Mouse (Mus musculus): ENCODE measurements around the gene 1700056E22Rik. TPM values are rescaled to one million over a fixed set of nuclear protein-coding genes. Genes with fewer than 3 reads are reported as not detected.

1700056E22Rik gene
- polyA plus RNA-seq (2015; fragmentation: Nextera tagmentation; extraction: Ambion mirVana): 1.2 and 1.5 TPM in 2 replicates

- Histone ChIP-seq H3K27me3 (replicated peaks; ENCODE audit: control insufficient read depth, insufficient read depth, low read length) (no peaks in the 10 kb centered on the region), H3K36me3 (ENCODE audit: control insufficient read depth, insufficient read depth) (peaks cover 6% of the 10 kb centered on the region; the same call in 1 of the 2 replicates), H3K9ac (ENCODE audit: low read depth, low read length) (peak within 1 kb of the TSS; percentile 81), H3K9me3 (ENCODE audit: control insufficient read depth) (no peaks in the 10 kb centered on the region), H3K4me2 (replicated peaks; ENCODE audit: low read depth) (peak within 1 kb of the TSS; percentile 98), H3K27ac (ENCODE audit: low read depth, low read length) (peak within 1 kb of the TSS; percentile 90), H3K4me3 (ENCODE audit: low read depth, low read length) (peak within 1 kb of the TSS; percentile 62), H3K4me1 (replicated peaks; ENCODE audit: control insufficient read depth, insufficient read depth, low read length) (no peaks in the 10 kb centered on the region)
- peak; percentile 33; the same call in 1 of the 2 replicates for TF ChIP-seq CTCF (IDR thresholded peaks at IDR 0.05; ENCODE audit: low read depth)
- ATAC-seq: peak; percentile 99
- WGBS: under 1% methylated on average over 38 of the region's 38 CpGs
Observed at GRCm38 (mm10) chr1:184034011-184034557, at the start of gene 1700056E22Rik. TSS of gene 1700056E22Rik (minus strand) at chr1:184034301.

GRCm38 (mm10) chr1:184083166-184083565 lies 49.1 kb upstream of the 1700056E22Rik start:
- H3K4me1 ChIP-seq (replicated peaks; ENCODE audit: control insufficient read depth, insufficient read depth, low read length): no peaks in the 10 kb centered on the region
- TF ChIP-seq CTCF (IDR thresholded peaks at IDR 0.05; ENCODE audit: low read depth): no peak
- no peaks in the 10 kb centered on the region for H3K36me3 ChIP-seq (ENCODE audit: control insufficient read depth, insufficient read depth)
- H3K4me2 ChIP-seq (replicated peaks; ENCODE audit: low read depth): no peak overlapping the region
- WGBS: 77% methylated on average over 7 of the region's 7 CpGs
- H3K9ac ChIP-seq (ENCODE audit: low read depth, low read length): no peak overlapping the region
- H3K9me3 ChIP-seq (ENCODE audit: control insufficient read depth): no peaks in the 10 kb centered on the region
- H3K27ac ChIP-seq (ENCODE audit: low read depth, low read length): no peak overlapping the region
- ATAC-seq: no peak
- no peaks in the 10 kb centered on the region for H3K27me3 ChIP-seq (replicated peaks; ENCODE audit: control insufficient read depth, insufficient read depth, low read length)
- no peak overlapping the region for H3K4me3 ChIP-seq (ENCODE audit: low read depth, low read length)

GRCm38 (mm10) chr1:184082661-184083060 lies 48.6 kb upstream of the 1700056E22Rik start:
- no peak overlapping the region for H3K27ac ChIP-seq (ENCODE audit: low read depth, low read length)
- no peaks in the 10 kb centered on the region for H3K9me3 ChIP-seq (ENCODE audit: control insufficient read depth)
- H3K36me3 ChIP-seq (ENCODE audit: control insufficient read depth, insufficient read depth): no peaks in the 10 kb centered on the region
- WGBS: 56% methylated on average over 3 of the region's 3 CpGs
- ATAC-seq: no peak
- no peaks in the 10 kb centered on the region for H3K4me1 ChIP-seq (replicated peaks; ENCODE audit: control insufficient read depth, insufficient read depth, low read length)
- no peak overlapping the region for H3K4me2 ChIP-seq (replicated peaks; ENCODE audit: low read depth)
- H3K27me3 ChIP-seq (replicated peaks; ENCODE audit: control insufficient read depth, insufficient read depth, low read length): no peaks in the 10 kb centered on the region
- no peak overlapping the region for H3K4me3 ChIP-seq (ENCODE audit: low read depth, low read length)
- H3K9ac ChIP-seq (ENCODE audit: low read depth, low read length): no peak overlapping the region
- no peak for TF ChIP-seq CTCF (IDR thresholded peaks at IDR 0.05; ENCODE audit: low read depth)

GRCm38 (mm10) chr1:184079304-184079703 lies 45.2 kb upstream of the 1700056E22Rik start:
- no peaks in the 10 kb centered on the region for H3K9me3 ChIP-seq (ENCODE audit: control insufficient read depth)
- 89% methylated on average over 3 of the region's 3 CpGs for WGBS

DNA sequence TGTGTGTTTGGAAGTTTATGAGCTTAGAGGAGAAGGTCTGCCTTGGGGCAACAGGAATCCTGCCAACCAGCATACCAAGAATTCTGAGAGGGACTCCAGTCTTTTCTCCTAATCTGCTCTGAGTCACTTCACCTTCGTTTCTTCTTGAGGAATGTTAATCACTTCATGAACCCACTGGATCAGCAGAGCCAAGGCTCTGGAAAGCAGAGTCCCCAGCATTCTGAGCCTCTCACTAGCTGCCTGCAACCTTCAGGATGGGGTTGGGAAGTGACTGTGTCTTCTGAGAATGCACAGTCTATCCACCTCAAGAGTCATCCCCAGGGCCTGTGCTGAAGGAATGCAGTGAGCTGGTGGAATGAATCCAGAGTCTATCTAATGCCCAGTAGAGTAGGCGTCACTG lies 42.7 kb upstream of the 1700056E22Rik start:
- no peak for ATAC-seq
- no peaks in the 10 kb centered on the region for H3K4me1 ChIP-seq (replicated peaks; ENCODE audit: control insufficient read depth, insufficient read depth, low read length)
- no peaks in the 10 kb centered on the region for H3K27me3 ChIP-seq (replicated peaks; ENCODE audit: control insufficient read depth, insufficient read depth, low read length)
- H3K4me3 ChIP-seq (ENCODE audit: low read depth, low read length): no peak overlapping the region
- no peak overlapping the region for H3K9ac ChIP-seq (ENCODE audit: low read depth, low read length)
- H3K36me3 ChIP-seq (ENCODE audit: control insufficient read depth, insufficient read depth): no peaks in the 10 kb centered on the region
- H3K4me2 ChIP-seq (replicated peaks; ENCODE audit: low read depth): no peak overlapping the region
- H3K27ac ChIP-seq (ENCODE audit: low read depth, low read length): no peak overlapping the region
- WGBS: 50% methylated on average over 2 of the region's 2 CpGs
- H3K9me3 ChIP-seq (ENCODE audit: control insufficient read depth): no peaks in the 10 kb centered on the region
- TF ChIP-seq CTCF (IDR thresholded peaks at IDR 0.05; ENCODE audit: low read depth): no peak

More at GRCm38 (mm10) chr1:184079304-184079703, 45.2 kb upstream of the 1700056E22Rik start:
- Histone ChIP-seq H3K4me2 (replicated peaks; ENCODE audit: low read depth) (no peak overlapping the region), H3K9ac (ENCODE audit: low read depth, low read length) (no peak overlapping the region), H3K36me3 (ENCODE audit: control insufficient read depth, insufficient read depth) (no peaks in the 10 kb centered on the region), H3K27me3 (replicated peaks; ENCODE audit: control insufficient read depth, insufficient read depth, low read length) (no peaks in the 10 kb centered on the region), H3K4me1 (replicated peaks; ENCODE audit: control insufficient read depth, insufficient read depth, low read length) (no peaks in the 10 kb centered on the region), H3K27ac (ENCODE audit: low read depth, low read length) (no peak overlapping the region), H3K4me3 (ENCODE audit: low read depth, low read length) (no peak overlapping the region)
- no peak for ATAC-seq
- no peak for TF ChIP-seq CTCF (IDR thresholded peaks at IDR 0.05; ENCODE audit: low read depth)

DNA sequence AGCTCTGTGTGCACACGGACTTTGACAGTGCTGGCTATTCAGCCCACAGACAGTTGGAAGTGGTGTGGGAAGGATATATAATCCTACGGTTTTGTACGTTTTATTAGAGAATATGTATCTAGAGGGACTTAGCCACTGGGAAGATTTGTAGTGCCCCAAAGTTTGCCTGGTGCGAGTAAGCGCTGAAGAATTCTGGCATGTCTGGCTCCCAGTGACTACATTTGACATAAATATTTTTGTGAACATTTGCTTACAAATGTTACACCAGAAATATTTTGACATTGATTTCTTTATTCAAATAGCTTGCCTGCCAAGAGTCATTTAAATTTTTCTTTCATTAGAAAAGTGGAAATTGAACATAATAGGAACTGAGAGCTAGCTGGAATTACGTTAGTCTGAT lies 42.0 kb upstream of the 1700056E22Rik start:
- Histone ChIP-seq H3K4me2 (replicated peaks; ENCODE audit: low read depth) (no peak overlapping the region), H3K36me3 (ENCODE audit: control insufficient read depth, insufficient read depth) (no peaks in the 10 kb centered on the region; the same call in 1 of the 2 replicates), H3K4me3 (ENCODE audit: low read depth, low read length) (no peak overlapping the region), H3K9me3 (ENCODE audit: control insufficient read depth) (no peaks in the 10 kb centered on the region), H3K9ac (ENCODE audit: low read depth, low read length) (no peak overlapping the region), H3K4me1 (replicated peaks; ENCODE audit: control insufficient read depth, insufficient read depth, low read length) (no peaks in the 10 kb centered on the region), H3K27ac (ENCODE audit: low read depth, low read length) (no peak overlapping the region), H3K27me3 (replicated peaks; ENCODE audit: control insufficient read depth, insufficient read depth, low read length) (no peaks in the 10 kb centered on the region)
- 55% methylated on average over 6 of the region's 6 CpGs for WGBS
- TF ChIP-seq CTCF (IDR thresholded peaks at IDR 0.05; ENCODE audit: low read depth): no peak
- ATAC-seq: no peak

All from intestine, postnatal 0 days (tissue).